Mouse (Mus musculus) E14TG2a.4 (cell line): ENCODE measurements at regions not wholly inside any gene's neighbourhood (a gene's known extent, or its start where the extent isn't known, plus 50 kb on each side); places are given as distances from the start of the nearest gene placed in this dataset.

Source experiments
- CTCF ChIP-seq: conservative IDR thresholded peaks from 2 replicates; pipeline ENCODE4 v1.5.1; 2014; ENCODE audit warnings: low read length
- NANOG ChIP-seq: IDR thresholded peaks from 2 replicates; pipeline ENCODE4 v1.6.1; 2014; ENCODE audit warnings: borderline replicate concordance, low read length, mixed read lengths
- POU5F1 ChIP-seq: IDR thresholded peaks from 2 replicates; pipeline ENCODE4 v1.6.1; 2014; ENCODE audit warnings: low read length, borderline replicate concordance

- TF ChIP-seq CTCF: no peak
- no peak for TF ChIP-seq NANOG
- TF ChIP-seq POU5F1: no peak
Measured at GRCm38 (mm10) chr2:45276703-45277102, 159.5 kb upstream of the Zeb2 start.
